Mouse (Mus musculus) bone marrow, adult 2 months (tissue): ENCODE measurements around the gene Yars2. TPM values are rescaled to one million over a fixed set of nuclear protein-coding genes. Genes with fewer than 3 reads are reported as not detected.
"Not testable (repeated sequence)": the region's sequence is repeated elsewhere in the genome, so short reads cannot be mapped to it uniquely, and the experiment has no call there.

Experiments used
- H3K27ac ChIP-seq: fragments of 200-500 bp; 2 replicates; pipeline ENCODE4 v1.5.1; 2012; ENCODE audit warnings: low read depth, mild to moderate bottlenecking, control low read depth, inconsistent platforms, low read length; ENCODE audit not compliant: control insufficient read depth, poor library complexity, insufficient read depth
- H3K4me1 ChIP-seq: fragments of 200-500 bp; 2 replicates; pipeline ENCODE4 v1.6.1; 2011; ENCODE audit warnings: low read length; ENCODE audit not compliant: control insufficient read depth, insufficient read depth
- H3K4me3 ChIP-seq: fragments of 200-500 bp; replicated peaks from 2 replicates; pipeline ENCODE3; 2011; ENCODE audit warnings: mild to moderate bottlenecking, low read depth, low read length, control low read depth; ENCODE audit not compliant: control insufficient read depth
- CTCF ChIP-seq: fragments of 200-500 bp; IDR thresholded peaks from 2 replicates; pipeline ENCODE4 v1.5.1; 2011; ENCODE audit warnings: low read length, control low read depth; ENCODE audit not compliant: control insufficient read depth, insufficient read depth
- POLR2A ChIP-seq: fragments of 200-500 bp; IDR thresholded peaks from 2 replicates; pipeline ENCODE4 v1.6.1; 2011; ENCODE audit warnings: low read depth, mild to moderate bottlenecking, control low read depth, low read length, borderline replicate concordance; ENCODE audit not compliant: control insufficient read depth
- WGBS: fragments of 180-500 bp; shearing (Covaris S2); methylation state at CpG from one replicate; pipeline ENCODE4 v1.1.7; 2018; 5-methylcytosine and 5-hydroxymethylcytosine counted together
- polyA plus RNA-seq: library from polyadenylated mRNA; stranded (reverse); fragments of >200 nt; gene quantifications from 2 replicates; pipeline ENCODE4 v1.2.4, GENCODE M21; 2011; ENCODE audit warnings: low replicate concordance; ENCODE audit not compliant: missing spikeins, insufficient read depth, insufficient read length

Yars2 gene
- polyA plus RNA-seq, 1 experiment = 6.0 TPM

- 84% methylated on average over 6 of the region's 6 CpGs for WGBS
- TF ChIP-seq POLR2A (no peak), CTCF (no peak)
These were observed 29.0 kb upstream of the Yars2 start for GRCm38 (mm10) chr16:16273752-16274151.

GRCm38 (mm10) chr16:16303138-16303827 is 518 bp downstream of the Yars2 start:
- WGBS = under 1% methylated on average over 61 of the region's 61 CpGs
- Histone ChIP-seq H3K4me1 (no peaks in the 10 kb centered on the region; the same call in 1 of the 2 replicates), H3K4me3 (peak overlapping the region; percentile 79), H3K27ac (peak overlapping the region; percentile 60; the same call in 1 of the 2 replicates)
- TF ChIP-seq POLR2A (no peak), CTCF (no peak)

More at GRCm38 (mm10) chr16:16273752-16274151, 29.0 kb upstream of the Yars2 start:
- Histone ChIP-seq H3K4me1 (no peaks in the 10 kb centered on the region), H3K27ac (no peak overlapping the region), H3K4me3 (no peak overlapping the region)

- Histone ChIP-seq H3K4me1 (no peaks in the 10 kb centered on the region; the same call in 1 of the 2 replicates), H3K4me3 (no peak overlapping the region), H3K27ac (no peak overlapping the region)
- 18% methylated on average over 7 of the region's 7 CpGs for WGBS
- TF ChIP-seq CTCF = no peak
- no peak for TF ChIP-seq POLR2A
These were observed 1.1 kb downstream of the Yars2 start for GRCm38 (mm10) chr16:16303888-16304287.

GRCm38 (mm10) chr16:16311319-16311718 is 8.6 kb downstream of the Yars2 start:
- H3K4me1 ChIP-seq = no peaks in the 10 kb centered on the region
- WGBS = 86% methylated on average over 5 of the region's 5 CpGs
- TF ChIP-seq CTCF (no peak), POLR2A (no peak)
- no peak overlapping the region for H3K4me3 ChIP-seq
- H3K27ac ChIP-seq = no peak overlapping the region

- Histone ChIP-seq H3K4me1 (no peaks in the 10 kb centered on the region), H3K27ac (no peak overlapping the region), H3K4me3 (no peak overlapping the region)
- WGBS = 92% methylated on average over 5 of the region's 5 CpGs
- TF ChIP-seq POLR2A (no peak), CTCF (no peak)
These were observed 23.1 kb downstream of the Yars2 start for GRCm38 (mm10) chr16:16325775-16326336.

GRCm38 (mm10) chr16:16346420-16346819 is 43.7 kb downstream of the Yars2 start:
- no peak for TF ChIP-seq POLR2A
- TF ChIP-seq CTCF = no peak
- Histone ChIP-seq H3K4me1 (no peaks in the 10 kb centered on the region), H3K4me3 (no peak overlapping the region), H3K27ac (no peak overlapping the region)
- 82% methylated on average over 5 of the region's 5 CpGs for WGBS

- Histone ChIP-seq H3K27ac (no peak overlapping the region), H3K4me1 (no peaks in the 10 kb centered on the region; the same call in 1 of the 2 replicates), H3K4me3 (peak overlapping the region; percentile 68)
- 8% methylated on average over 6 of the region's 6 CpGs for WGBS
- no peak for TF ChIP-seq POLR2A
- TF ChIP-seq CTCF = no peak
These were observed 55.1 kb downstream of the Yars2 start for GRCm38 (mm10) chr16:16357908-16358307.

GRCm38 (mm10) chr16:16358481-16359100 is 55.8 kb downstream of the Yars2 start, which contains the start of gene Dnm1l:
TSS of gene Dnm1l (minus strand) at chr16:16358959.
- Histone ChIP-seq H3K4me1 (no peaks in the 10 kb centered on the region; the same call in 1 of the 2 replicates), H3K27ac (peak within 1 kb of the TSS; percentile 87), H3K4me3 (peak within 1 kb of the TSS; percentile 99)
- TF ChIP-seq CTCF = peak; percentile 17; the same call in 1 of the 2 replicates
- peak; percentile 86 for TF ChIP-seq POLR2A
- WGBS = under 1% methylated on average over 55 of the region's 55 CpGs

- 50% methylated on average over 9 of the region's 9 CpGs for WGBS
- not testable (repeated sequence) for H3K4me1 ChIP-seq, H3K27ac ChIP-seq, H3K4me3 ChIP-seq
These were observed 56.3 kb downstream of the Yars2 start for GRCm38 (mm10) chr16:16359101-16359482.
